Mouse (Mus musculus) forebrain, embryonic 12.5 days (tissue): ENCODE data around the gene Nthl1. TPM values are rescaled to one million over a fixed set of nuclear protein-coding genes. Genes with fewer than 3 reads are reported as not detected.

Experiments
- ATAC-seq: fragments of 200-750 bp; cut with Nextera tagmentation; 2 replicates; pipeline ENCODE4 v1.8.0; 2017; ENCODE audit warnings: moderate TSS enrichment; ENCODE audit not compliant: low FRiP score
- H3K27ac ChIP-seq: fragments of 300-500 bp; sonication (generic); 2 replicates; pipeline ENCODE4 v1.5.1; 2016; ENCODE audit warnings: mild to moderate bottlenecking
- H3K27me3 ChIP-seq: fragments of 300-500 bp; sonication (generic); 2 replicates; pipeline ENCODE4 v1.6.1; 2016; ENCODE audit warnings: mild to moderate bottlenecking
- H3K36me3 ChIP-seq: fragments of 300-500 bp; sonication (generic); replicated peaks from 2 replicates; pipeline ENCODE4 v1.6.1; 2016; ENCODE audit warnings: mild to moderate bottlenecking
- H3K4me1 ChIP-seq: fragments of 300-500 bp; sonication (generic); 2 replicates; pipeline ENCODE4 v1.6.1; 2016
- H3K4me2 ChIP-seq: fragments of 300-500 bp; sonication (generic); 2 replicates; pipeline ENCODE4 v1.6.1; 2016; ENCODE audit warnings: mild to moderate bottlenecking, moderate library complexity
- H3K4me3 ChIP-seq: fragments of 300-500 bp; sonication (generic); replicated peaks from 2 replicates; pipeline ENCODE4 v1.5.1; 2016; ENCODE audit warnings: mild to moderate bottlenecking
- H3K9ac ChIP-seq: fragments of 300-500 bp; sonication (generic); 2 replicates; pipeline ENCODE4 v1.6.1; 2016; ENCODE audit warnings: mild to moderate bottlenecking
- H3K9me3 ChIP-seq: fragments of 300-500 bp; sonication (generic); 2 replicates; pipeline ENCODE4 v1.6.1; 2016
- WGBS: fragments of 180-500 bp; shearing (Covaris S2); methylation state at CpG from one replicate; pipeline ENCODE4 v1.1.7; 2016; 5-methylcytosine and 5-hydroxymethylcytosine counted together
- polyA plus RNA-seq: library from polyadenylated mRNA; unstranded; fragments of >200 nt; fragmentation: Nextera tagmentation; extraction: Ambion mirVana; gene quantifications from 2 replicates; pipeline ENCODE4 v1.2.1, GENCODE M21; 2016

Nthl1 gene
- polyA plus RNA-seq, 1 experiment from 2014 or later = 18.8 TPM

- no peak for ATAC-seq
- H3K4me3 ChIP-seq = no peak overlapping the region
Measured at GRCm38 (mm10) chr17:24644875-24645721, 12.6 kb downstream of the Nthl1 start.

GRCm38 (mm10) chr17:24645916-24646315, 13.4 kb downstream of the Nthl1 start:
- Histone ChIP-seq H3K4me3 (no peak overlapping the region), H3K4me1 (peaks cover 10% of the 10 kb centered on the region), H3K9me3 (no peaks in the 10 kb centered on the region), H3K36me3 (no peaks in the 10 kb centered on the region), H3K27ac (no peak overlapping the region), H3K27me3 (peaks cover 28% of the 10 kb centered on the region), H3K4me2 (no peak overlapping the region), H3K9ac (no peak overlapping the region)
- 72% methylated on average over 3 of the region's 3 CpGs for WGBS
- no peak for ATAC-seq

More at GRCm38 (mm10) chr17:24644875-24645721, 12.6 kb downstream of the Nthl1 start:
- Histone ChIP-seq H3K27ac (0 out of 2 replicates have a peak overlapping the region, but pooled peaks have one; percentile 21), H3K9me3 (no peaks in the 10 kb centered on the region), H3K27me3 (peaks cover 20% of the 10 kb centered on the region), H3K36me3 (no peaks in the 10 kb centered on the region), H3K4me1 (peaks cover 8% of the 10 kb centered on the region), H3K4me2 (no peak overlapping the region), H3K9ac (no peak overlapping the region)
- WGBS = 80% methylated on average over 9 of the region's 9 CpGs

GRCm38 (mm10) chr17:24646381-24646780, 13.9 kb downstream of the Nthl1 start:
- Histone ChIP-seq H3K27ac (no peak overlapping the region), H3K9ac (no peak overlapping the region), H3K9me3 (no peaks in the 10 kb centered on the region), H3K4me3 (no peak overlapping the region), H3K36me3 (no peaks in the 10 kb centered on the region), H3K4me1 (peaks cover 10% of the 10 kb centered on the region), H3K27me3 (peaks cover 33% of the 10 kb centered on the region), H3K4me2 (no peak overlapping the region)
- ATAC-seq = no peak
- WGBS = 92% methylated on average over 4 of the region's 4 CpGs

GRCm38 (mm10) chr17:24647493-24647892, 15.0 kb downstream of the Nthl1 start:
- Histone ChIP-seq H3K4me1 (peaks cover 10% of the 10 kb centered on the region), H3K4me3 (no peak overlapping the region), H3K36me3 (no peaks in the 10 kb centered on the region), H3K9me3 (no peaks in the 10 kb centered on the region), H3K27ac (no peak overlapping the region), H3K4me2 (no peak overlapping the region), H3K27me3 (peaks cover 44% of the 10 kb centered on the region), H3K9ac (no peak overlapping the region)
- 82% methylated on average over 11 of the region's 11 CpGs for WGBS
- no peak for ATAC-seq

GRCm38 (mm10) chr17:24648731-24649377, 16.4 kb downstream of the Nthl1 start:
- H3K4me3 ChIP-seq = no peak overlapping the region
- 85% methylated on average over 9 of the region's 10 CpGs for WGBS
- H3K27ac ChIP-seq = no peak overlapping the region
- H3K4me2 ChIP-seq = peak overlapping the region; percentile 99
- no peak for ATAC-seq
- 0 out of 2 replicates have a peak overlapping the region, but pooled peaks have one; percentile 81 for H3K9ac ChIP-seq
- no peaks in the 10 kb centered on the region for H3K9me3 ChIP-seq
- no peaks in the 10 kb centered on the region for H3K36me3 ChIP-seq
- peaks cover 50% of the 10 kb centered on the region for H3K27me3 ChIP-seq
- H3K4me1 ChIP-seq = peaks cover 10% of the 10 kb centered on the region

- H3K27ac ChIP-seq = no peak overlapping the region
- peaks cover 10% of the 10 kb centered on the region for H3K4me1 ChIP-seq
- WGBS = 1% methylated on average over 33 of the region's 35 CpGs
- no peaks in the 10 kb centered on the region for H3K36me3 ChIP-seq
- H3K9me3 ChIP-seq = no peaks in the 10 kb centered on the region
- peaks cover 56% of the 10 kb centered on the region for H3K27me3 ChIP-seq
- peak overlapping the region; percentile 99 for H3K4me2 ChIP-seq
- peak overlapping the region; percentile 66 for H3K4me3 ChIP-seq
- ATAC-seq = peak; percentile 47
- peak overlapping the region; percentile 81 for H3K9ac ChIP-seq
Measured at GRCm38 (mm10) chr17:24649581-24650069, 17.1 kb downstream of the Nthl1 start.

GRCm38 (mm10) chr17:24650070-24650616, 17.7 kb downstream of the Nthl1 start, which contains the start of gene Slc9a3r2:
Slc9a3r2 (minus strand) TSS chr17:24650327.
- no peaks in the 10 kb centered on the region for H3K36me3 ChIP-seq
- no peak within 1 kb of the TSS for H3K27ac ChIP-seq
- whole genome bisulfite sequencing = under 1% methylated on average over 25 of the region's 41 CpGs
- peak within 1 kb of the TSS; percentile 99 for H3K4me2 ChIP-seq
- H3K9me3 ChIP-seq = no peaks in the 10 kb centered on the region
- peak; percentile 47 for ATAC-seq
- peaks cover 60% of the 10 kb centered on the region for H3K27me3 ChIP-seq
- H3K4me3 ChIP-seq = peak within 1 kb of the TSS; percentile 66
- peaks cover 10% of the 10 kb centered on the region for H3K4me1 ChIP-seq
- H3K9ac ChIP-seq = peak within 1 kb of the TSS; percentile 81

- Histone ChIP-seq H3K4me1 (peaks cover 10% of the 10 kb centered on the region), H3K4me3 (no peak overlapping the region), H3K36me3 (no peaks in the 10 kb centered on the region), H3K9ac (no peak overlapping the region), H3K27me3 (peaks cover 60% of the 10 kb centered on the region), H3K4me2 (peak overlapping the region; percentile 99), H3K27ac (no peak overlapping the region), H3K9me3 (no peaks in the 10 kb centered on the region)
- 74% methylated on average over 4 of the region's 4 CpGs for WGBS
- ATAC-seq = no peak
Measured at GRCm38 (mm10) chr17:24650766-24651165, 18.3 kb downstream of the Nthl1 start.

- no peak for ATAC-seq
- Histone ChIP-seq H3K27me3 (peaks cover 71% of the 10 kb centered on the region), H3K27ac (no peak overlapping the region), H3K36me3 (no peaks in the 10 kb centered on the region), H3K4me3 (no peak overlapping the region), H3K9me3 (no peaks in the 10 kb centered on the region), H3K9ac (no peak overlapping the region), H3K4me1 (peaks cover 10% of the 10 kb centered on the region), H3K4me2 (no peak overlapping the region)
- 70% methylated on average over 3 of the region's 3 CpGs for WGBS
Measured at GRCm38 (mm10) chr17:24651835-24652234, 19.4 kb downstream of the Nthl1 start.

GRCm38 (mm10) chr17:24653967-24654710, 21.7 kb downstream of the Nthl1 start:
- no peaks in the 10 kb centered on the region for H3K36me3 ChIP-seq
- peak; percentile 65; the same call in 1 of the 2 replicates for ATAC-seq
- peaks cover 21% of the 10 kb centered on the region for H3K4me1 ChIP-seq
- H3K27me3 ChIP-seq = peaks cover 83% of the 10 kb centered on the region
- peak overlapping the region; percentile 48 for H3K4me2 ChIP-seq
- no peak overlapping the region for H3K9ac ChIP-seq
- no peaks in the 10 kb centered on the region for H3K9me3 ChIP-seq
- H3K4me3 ChIP-seq = peak overlapping the region; percentile 3
- H3K27ac ChIP-seq = no peak overlapping the region
- 6% methylated on average over 14 of the region's 19 CpGs for WGBS

- H3K27ac ChIP-seq = no peak overlapping the region
- no peak overlapping the region for H3K4me2 ChIP-seq
- no peaks in the 10 kb centered on the region for H3K9me3 ChIP-seq
- ATAC-seq = no peak
- H3K4me1 ChIP-seq = peaks cover 15% of the 10 kb centered on the region
- peaks cover 83% of the 10 kb centered on the region for H3K27me3 ChIP-seq
- no peak overlapping the region for H3K9ac ChIP-seq
- 80% methylated on average over 4 of the region's 4 CpGs for WGBS
- H3K36me3 ChIP-seq = no peaks in the 10 kb centered on the region
- H3K4me3 ChIP-seq = no peak overlapping the region
Measured at GRCm38 (mm10) chr17:24654969-24655368, 22.5 kb downstream of the Nthl1 start.
